Mouse (Mus musculus) erythroblast, embryonic 14.5 days (primary cell): ENCODE data around the gene Tmem266. TPM values are rescaled to one million over a fixed set of nuclear protein-coding genes. Genes with fewer than 3 reads are reported as not detected.

ENCODE experiments used
- H3K27me3 ChIP-seq: 2 replicates; pipeline ENCODE4 v1.6.1; 2012; ENCODE audit warnings: inconsistent platforms; ENCODE audit not compliant: control insufficient read depth
- H3K36me3 ChIP-seq: 2 replicates; pipeline ENCODE4 v1.6.1; 2012; ENCODE audit warnings: mild to moderate bottlenecking, inconsistent platforms; ENCODE audit not compliant: control insufficient read depth
- H3K4me1 ChIP-seq: 2 replicates; pipeline ENCODE4 v1.6.1; 2012; ENCODE audit warnings: inconsistent platforms; ENCODE audit not compliant: control insufficient read depth
- H3K4me3 ChIP-seq: replicated peaks from 2 replicates; pipeline ENCODE3; 2012; ENCODE audit warnings: moderate library complexity, mild to moderate bottlenecking, inconsistent platforms
- H3K9me3 ChIP-seq: 2 replicates; pipeline ENCODE4 v1.6.1; 2012; ENCODE audit warnings: low read length, inconsistent platforms, mixed read lengths; ENCODE audit not compliant: control insufficient read depth
- GATA1 ChIP-seq: IDR thresholded peaks from 2 replicates; pipeline ENCODE4 v1.6.1; 2012; ENCODE audit warnings: low read length, inconsistent platforms, mixed read lengths
- TAL1 ChIP-seq: IDR thresholded peaks from 3 replicates; pipeline ENCODE4 v1.6.1; 2012; ENCODE audit warnings: low read length, inconsistent platforms, mixed read lengths
- polyA plus RNA-seq: library from polyadenylated mRNA; stranded (reverse); fragments of >175 nt; gene quantifications from 2 replicates; pipeline ENCODE4 v1.2.3, GENCODE M21; 2012

Tmem266 gene
- polyA plus RNA-seq, 1 experiment = not detected

GRCm38 (mm10) chr9:55386117-55386516 lies 59.4 kb downstream of the Tmem266 start:
- Histone ChIP-seq H3K4me3 (no peak overlapping the region), H3K9me3 (no peaks in the 10 kb centered on the region), H3K36me3 (no peaks in the 10 kb centered on the region), H3K27me3 (no peaks in the 10 kb centered on the region), H3K4me1 (no peaks in the 10 kb centered on the region)
- no peak for TF ChIP-seq GATA1
- no peak for TF ChIP-seq TAL1

DNA sequence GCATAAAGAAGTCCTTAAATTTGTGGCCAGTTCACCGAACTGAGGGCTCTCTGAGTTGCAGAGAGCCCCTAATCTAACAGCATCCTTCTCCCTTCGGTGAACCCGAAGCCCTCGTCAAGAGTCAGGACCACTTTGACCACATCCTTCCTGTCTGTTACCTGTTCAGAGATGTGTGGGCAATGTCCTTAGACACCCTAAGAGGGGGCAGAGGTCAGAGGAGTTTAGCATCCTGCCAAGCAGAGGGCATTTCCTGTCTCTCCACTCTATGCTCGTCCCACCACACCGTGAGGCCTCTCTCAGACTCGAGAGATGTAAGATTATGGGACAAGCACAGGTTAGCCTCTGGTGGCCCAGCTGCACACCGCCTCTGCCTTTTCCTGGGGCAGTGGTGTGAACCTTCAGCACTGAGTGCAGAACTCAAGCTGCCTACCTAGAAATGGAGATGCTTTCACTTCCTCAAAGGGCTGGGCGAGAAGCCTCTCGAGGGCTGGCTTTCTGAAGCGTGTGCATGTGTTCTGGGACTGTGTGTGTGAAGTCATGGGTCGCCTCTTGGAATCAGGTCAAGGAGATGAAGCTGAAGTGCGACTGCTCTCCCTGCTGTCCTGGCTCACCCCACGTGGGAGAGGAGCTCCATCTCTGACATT lies 61.3 kb downstream of the Tmem266 start:
- H3K36me3 ChIP-seq = no peaks in the 10 kb centered on the region
- no peaks in the 10 kb centered on the region for H3K9me3 ChIP-seq
- H3K4me3 ChIP-seq = no peak overlapping the region
- TF ChIP-seq GATA1 (no peak), TAL1 (no peak)
- H3K27me3 ChIP-seq = no peaks in the 10 kb centered on the region
- no peaks in the 10 kb centered on the region for H3K4me1 ChIP-seq

DNA sequence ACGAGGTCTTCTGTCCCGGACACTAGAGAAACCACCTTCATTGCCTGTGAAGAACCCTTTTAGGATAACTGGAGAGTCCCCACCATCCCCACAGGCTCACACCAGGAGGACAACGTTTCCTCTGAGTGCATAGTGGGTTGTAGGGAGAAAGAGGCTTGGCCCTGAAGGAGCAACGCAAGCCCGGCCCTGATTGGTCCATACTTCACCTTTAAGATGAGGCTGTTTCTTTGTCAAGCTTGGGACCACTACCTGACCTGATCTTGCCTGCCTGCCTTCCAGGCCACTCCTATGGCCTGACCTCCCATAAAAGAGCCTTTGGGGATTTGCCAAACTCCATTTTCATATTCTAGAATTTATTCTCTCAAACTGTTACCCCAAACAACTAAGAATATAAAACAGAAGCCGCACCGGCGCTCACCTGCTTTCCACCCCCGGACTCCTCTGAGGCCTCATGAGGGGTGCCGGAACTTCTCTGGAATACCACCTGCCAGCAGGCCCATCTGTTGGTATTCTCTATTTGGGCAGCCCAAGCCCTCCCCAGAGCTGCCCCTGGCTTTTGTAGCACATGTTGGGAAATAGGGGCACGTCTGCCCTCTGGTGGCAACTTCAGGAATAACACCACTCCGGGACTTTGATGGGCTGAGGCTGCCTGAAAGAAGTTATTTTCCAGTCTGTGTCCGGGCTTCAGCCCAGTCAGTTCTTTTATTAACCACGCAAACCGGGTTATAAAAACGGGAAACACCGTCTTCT lies 65.4 kb downstream of the Tmem266 start:
- Histone ChIP-seq H3K4me1 (no peaks in the 10 kb centered on the region), H3K9me3 (no peaks in the 10 kb centered on the region), H3K36me3 (no peaks in the 10 kb centered on the region), H3K4me3 (no peak overlapping the region), H3K27me3 (no peaks in the 10 kb centered on the region; the same call in 1 of the 2 replicates)
- TF ChIP-seq GATA1 = no peak
- TF ChIP-seq TAL1 = no peak

DNA sequence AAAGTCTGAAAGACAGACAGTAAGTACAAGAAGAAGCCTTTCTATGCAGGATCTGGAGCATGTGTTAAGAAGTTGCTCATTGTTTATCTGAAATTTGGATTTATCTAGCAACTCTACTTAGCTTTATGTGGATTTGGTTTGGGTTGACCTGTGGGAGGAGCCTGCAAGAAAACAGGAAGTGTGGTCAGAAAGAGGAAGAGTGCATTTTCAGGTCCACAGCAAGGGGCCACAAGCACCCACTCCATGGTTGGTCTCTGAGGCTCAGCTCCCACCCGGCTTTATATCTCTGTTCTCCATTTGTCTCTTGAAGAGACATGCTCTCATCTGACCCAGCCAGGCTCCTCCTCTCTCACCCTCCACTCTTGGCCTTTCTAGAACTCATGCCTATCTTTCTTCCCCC lies 68.9 kb downstream of the Tmem266 start:
- H3K4me3 ChIP-seq = no peak overlapping the region
- no peak for TF ChIP-seq GATA1
- no peak for TF ChIP-seq TAL1
- no peaks in the 10 kb centered on the region for H3K9me3 ChIP-seq
- no peaks in the 10 kb centered on the region; the same call in 1 of the 2 replicates for H3K27me3 ChIP-seq
- no peaks in the 10 kb centered on the region for H3K4me1 ChIP-seq
- H3K36me3 ChIP-seq = no peaks in the 10 kb centered on the region

GRCm38 (mm10) chr9:55398985-55399554 lies 72.4 kb downstream of the Tmem266 start:
- TF ChIP-seq GATA1 (no peak), TAL1 (no peak)
- H3K4me3 ChIP-seq = no peak overlapping the region
- no peaks in the 10 kb centered on the region; the same call in 1 of the 2 replicates for H3K27me3 ChIP-seq
- no peaks in the 10 kb centered on the region for H3K36me3 ChIP-seq
- no peaks in the 10 kb centered on the region for H3K4me1 ChIP-seq
- H3K9me3 ChIP-seq = no peaks in the 10 kb centered on the region

DNA sequence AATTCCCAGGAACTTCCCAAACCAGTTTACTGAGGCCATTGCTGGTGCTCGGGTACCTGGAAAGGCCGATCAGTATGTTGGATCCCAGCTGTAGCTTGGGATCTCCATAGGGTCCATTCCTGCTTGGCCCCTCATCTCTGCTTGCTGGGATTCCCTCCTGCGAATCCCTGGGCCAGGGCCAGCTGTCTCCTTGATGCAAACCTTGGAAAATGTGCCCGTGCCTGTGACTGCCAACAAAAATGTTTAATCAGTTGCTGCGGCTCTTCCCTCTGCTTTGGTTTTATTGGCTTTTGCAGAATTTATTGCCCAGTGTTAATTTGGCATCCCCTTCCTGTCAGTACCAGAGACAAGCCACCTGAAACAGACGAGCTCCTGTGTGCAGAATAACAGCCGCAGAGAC lies 75.6 kb downstream of the Tmem266 start:
- Histone ChIP-seq H3K4me3 (no peak overlapping the region), H3K4me1 (no peaks in the 10 kb centered on the region), H3K9me3 (no peaks in the 10 kb centered on the region), H3K36me3 (no peaks in the 10 kb centered on the region), H3K27me3 (no peaks in the 10 kb centered on the region)
- no peak for TF ChIP-seq GATA1

DNA sequence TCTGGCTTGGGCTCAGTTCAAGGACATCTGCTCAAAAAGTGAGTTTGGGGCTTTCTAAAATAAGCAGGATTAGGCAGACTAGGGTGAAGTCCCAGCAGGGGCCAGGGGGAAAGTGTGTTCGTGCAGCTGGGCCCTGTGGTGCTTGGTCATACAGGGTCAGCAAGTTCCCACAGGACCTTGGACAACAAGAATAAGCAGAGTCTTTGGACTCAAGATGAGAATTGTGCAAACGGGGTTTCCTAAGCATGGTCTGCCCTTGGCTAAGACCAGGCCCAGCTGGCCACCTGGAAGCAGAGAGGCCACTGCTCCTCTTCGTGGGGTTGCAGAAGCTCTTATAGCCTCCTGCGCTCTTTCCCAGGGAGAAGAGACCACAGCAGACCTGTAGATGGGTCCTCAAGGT lies 77.5 kb downstream of the Tmem266 start:
- TF ChIP-seq TAL1 (no peak), GATA1 (no peak)
- Histone ChIP-seq H3K27me3 (no peaks in the 10 kb centered on the region), H3K36me3 (no peaks in the 10 kb centered on the region)

DNA sequence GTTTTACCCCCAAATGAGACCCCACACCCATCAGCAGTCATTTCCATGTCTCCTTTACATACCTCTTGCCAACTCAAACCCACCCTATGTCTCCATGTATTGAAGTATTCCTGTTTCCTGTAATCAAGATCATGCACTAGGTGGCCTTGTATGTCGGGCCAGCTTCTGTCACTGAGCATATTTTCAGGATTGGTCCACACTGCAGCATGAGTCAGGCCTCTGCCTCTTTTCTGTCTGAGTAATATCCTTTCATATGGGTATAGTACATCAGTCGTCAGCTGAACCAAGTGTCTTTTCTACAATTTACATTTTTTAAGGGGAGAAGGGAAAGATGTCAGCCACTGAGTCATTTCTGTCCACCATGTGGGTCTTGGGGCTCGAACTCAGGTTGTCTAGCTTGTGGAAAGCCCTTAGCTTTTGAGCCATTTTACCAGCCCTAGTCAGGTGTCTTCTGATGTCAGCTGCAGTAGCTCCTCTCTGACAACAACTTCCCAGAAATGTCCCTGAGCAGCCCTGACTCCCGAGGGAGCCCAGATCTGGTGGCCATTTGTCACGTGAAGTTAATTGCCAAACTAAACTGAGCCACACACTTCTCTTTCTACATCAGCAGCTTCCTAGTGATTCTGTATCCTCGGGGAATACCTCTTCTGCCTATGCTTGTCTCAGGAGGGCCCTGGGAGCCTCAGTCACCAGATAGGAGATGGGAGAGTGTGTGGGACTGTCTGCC lies 78.4 kb downstream of the Tmem266 start:
- TF ChIP-seq TAL1 (no peak), GATA1 (no peak)
- Histone ChIP-seq H3K36me3 (no peaks in the 10 kb centered on the region), H3K4me1 (no peaks in the 10 kb centered on the region), H3K27me3 (no peaks in the 10 kb centered on the region), H3K4me3 (no peak overlapping the region), H3K9me3 (no peaks in the 10 kb centered on the region)

More for the DNA sequence above, 77.5 kb downstream of the Tmem266 start:
- no peak overlapping the region for H3K4me3 ChIP-seq
- H3K9me3 ChIP-seq = no peaks in the 10 kb centered on the region
- H3K4me1 ChIP-seq = no peaks in the 10 kb centered on the region

- H3K27me3 ChIP-seq = no peaks in the 10 kb centered on the region
- no peaks in the 10 kb centered on the region for H3K4me1 ChIP-seq
- no peaks in the 10 kb centered on the region for H3K9me3 ChIP-seq
- no peak overlapping the region for H3K4me3 ChIP-seq
- no peak for TF ChIP-seq TAL1
- TF ChIP-seq GATA1 = no peak
- no peaks in the 10 kb centered on the region for H3K36me3 ChIP-seq
Measured at GRCm38 (mm10) chr9:55406773-55407172, 80.1 kb downstream of the Tmem266 start.
